Mouse (Mus musculus): ENCODE measurements around the gene Boc.
A peak's percentile ranks its signal among the peaks of the same experiment; 100 is the strongest.

Gene Boc

GRCm38 (mm10) chr16:44527218-44527905, 31.3 kb downstream of the Boc start:
- no peak for DNase-seq (ENCODE audit: low read depth, low spot score)

- no peak for DNase-seq (ENCODE audit: low read depth, low spot score)
These were observed 32.0 kb downstream of the Boc start for GRCm38 (mm10) chr16:44526689-44527088.

GRCm38 (mm10) chr16:44526044-44526443, 32.7 kb downstream of the Boc start:
- DNase-seq (ENCODE audit: low read depth, low spot score): no peak

- no peak for DNase-seq (ENCODE audit: low read depth, low spot score)
These were observed 35.1 kb downstream of the Boc start for GRCm38 (mm10) chr16:44523595-44523994.

GRCm38 (mm10) chr16:44516498-44516897, 42.2 kb downstream of the Boc start:
- DNase-seq (ENCODE audit: low read depth, low spot score): peak; percentile 51

- no peak for DNase-seq (ENCODE audit: low read depth, low spot score)
These were observed 48.0 kb downstream of the Boc start for GRCm38 (mm10) chr16:44510521-44511213.

- DNase-seq (ENCODE audit: low read depth, low spot score): no peak
These were observed 49.0 kb downstream of the Boc start for GRCm38 (mm10) chr16:44509458-44510344.

GRCm38 (mm10) chr16:44508772-44509171, 49.9 kb downstream of the Boc start:
- no peak for DNase-seq (ENCODE audit: low read depth, low spot score)

- DNase-seq (ENCODE audit: low read depth, low spot score): no peak
These were observed 50.7 kb downstream of the Boc start for GRCm38 (mm10) chr16:44508025-44508424.

GRCm38 (mm10) chr16:44507027-44507929, 51.4 kb downstream of the Boc start:
- DNase-seq (ENCODE audit: low read depth, low spot score): no peak

- no peak for DNase-seq (ENCODE audit: low read depth, low spot score)
These were observed 53.5 kb downstream of the Boc start for GRCm38 (mm10) chr16:44505243-44505642.

- no peak for DNase-seq (ENCODE audit: low read depth, low spot score)
These were observed 55.7 kb downstream of the Boc start for GRCm38 (mm10) chr16:44502895-44503575.

GRCm38 (mm10) chr16:44502325-44502724, 56.4 kb downstream of the Boc start:
- no peak for DNase-seq (ENCODE audit: low read depth, low spot score)

GRCm38 (mm10) chr16:44501783-44502182, 56.9 kb downstream of the Boc start:
- DNase-seq (ENCODE audit: low read depth, low spot score): no peak

- peak; percentile 67 for DNase-seq (ENCODE audit: low read depth, low spot score)
These were observed 60.2 kb downstream of the Boc start for GRCm38 (mm10) chr16:44498447-44498846.

GRCm38 (mm10) chr16:44496971-44497464, 61.7 kb downstream of the Boc start:
- DNase-seq (ENCODE audit: low read depth, low spot score): no peak

GRCm38 (mm10) chr16:44494441-44495108, 64.1 kb downstream of the Boc start:
- no peak for DNase-seq (ENCODE audit: low read depth, low spot score)

GRCm38 (mm10) chr16:44493868-44494267, 64.8 kb downstream of the Boc start:
- no peak for DNase-seq (ENCODE audit: low read depth, low spot score)

- no peak for DNase-seq (ENCODE audit: low read depth, low spot score)
These were observed 66.0 kb downstream of the Boc start for GRCm38 (mm10) chr16:44492706-44493105.

- no peak for DNase-seq (ENCODE audit: low read depth, low spot score)
These were observed 66.5 kb downstream of the Boc start for GRCm38 (mm10) chr16:44492151-44492550.
